ENCODE assay signal across 12 mouse cellular contexts in the genomic region with DNA sequence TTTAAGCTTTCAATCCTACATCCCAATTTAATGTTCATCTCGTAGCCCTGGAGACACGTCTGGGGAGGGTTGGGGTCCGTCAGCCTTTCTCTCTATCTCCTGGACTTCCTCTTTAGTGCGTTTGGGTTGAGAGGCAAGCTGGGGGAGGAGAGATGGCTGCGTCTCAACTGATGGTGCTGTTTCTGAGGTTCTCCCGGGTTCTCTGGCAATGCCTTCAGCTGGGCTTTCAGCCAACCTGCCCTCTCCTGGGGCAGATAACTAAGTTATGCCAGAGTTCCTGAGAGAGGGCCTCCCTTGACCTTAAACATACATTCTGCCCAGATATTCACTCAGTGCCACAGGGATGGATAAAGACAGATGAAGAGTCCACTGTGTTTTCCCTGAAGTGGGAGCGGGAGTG.
DNase-seq lines count a peak whose midpoint lies in the region; ATAC-seq and TF ChIP-seq lines count a peak whose summit lies in the region.
"Had no signal": no experiment of that assay in that cellular context is flagged by ENCODE, and none has a peak within 500 bp of the region (broad histone marks: within the 10 kb centered on the region; RNA-seq: fewer than 3 reads in every experiment).

No protein-coding gene starts in this region.

- peak in 1 of 2 experiments; percentile 27; a peak in 2 of 4 replicates for TF ChIP-seq EP300 in MEL (IDR thresholded peaks at IDR 0.05; ENCODE audit: low read depth in 1 of 2, low read length in 2 of 2)

- TF ChIP-seq POLR2A in MEL (IDR thresholded peaks at IDR 0.05; ENCODE audit: control insufficient read depth in 1 of 2, insufficient read depth in 1 of 2, low read depth in 1 of 2, low read length in 2 of 2, poor library complexity in 1 of 2), result no peak

- H3K27me3 ChIP-seq in MEL (ENCODE audit: control insufficient read depth in 1 of 2, insufficient read depth in 2 of 2, low read length in 2 of 2), result no peaks in the 10 kb centered on the region
- H3K27me3 ChIP-seq in heart, embryonic 12.5 days (replicated peaks), result peaks cover 55% of the 10 kb centered on the region
- H3K27me3 ChIP-seq in forebrain, embryonic 10.5 days (ENCODE audit: poor library complexity, severe bottlenecking), result peaks cover 61% of the 10 kb centered on the region

- H3K4me3 ChIP-seq in MEL (ENCODE audit: control insufficient read depth in 1 of 2, insufficient read depth in 1 of 2, low read depth in 2 of 2, low read length in 2 of 2), result no peak overlapping the region
- H3K4me3 ChIP-seq in heart, embryonic 12.5 days, result no peak overlapping the region
- no peak overlapping the region for H3K4me3 ChIP-seq in forebrain, embryonic 10.5 days
- H3K4me3 ChIP-seq: embryonic facial prominence, embryonic 12.5 days; hindbrain, embryonic 15.5 days; midbrain, embryonic 13.5 days had no signal

- H3K79me2 ChIP-seq in MEL (ENCODE audit: control insufficient read depth, insufficient read depth, low read length, poor library complexity), result no peaks in the 10 kb centered on the region

- H3K27ac ChIP-seq in MEL (ENCODE audit: control insufficient read depth, low read depth, low read length), result peak overlapping the region; percentile 33; the same call in 1 of the 2 replicates
- H3K27ac ChIP-seq in heart, embryonic 12.5 days (ENCODE audit: poor library complexity, severe bottlenecking), result no peak overlapping the region
- no peak overlapping the region for H3K27ac ChIP-seq in forebrain, embryonic 10.5 days
- H3K27ac ChIP-seq: embryonic facial prominence, embryonic 12.5 days; hindbrain, embryonic 15.5 days; liver, embryonic 14.5 days; midbrain, embryonic 13.5 days had no signal

- no peaks in the 10 kb centered on the region for H3K9me3 ChIP-seq in MEL (replicated peaks; ENCODE audit: insufficient read depth, low read length)
- H3K9me3 ChIP-seq in heart, embryonic 12.5 days (replicated peaks), result no peaks in the 10 kb centered on the region
- no peaks in the 10 kb centered on the region for H3K9me3 ChIP-seq in forebrain, embryonic 10.5 days
- H3K9me3 ChIP-seq: embryonic facial prominence, embryonic 12.5 days; hindbrain, embryonic 15.5 days; midbrain, embryonic 13.5 days had no signal

- peak; percentile 57 to 61 for DNase-seq in cerebellum, postnatal 14 days
- no peak for DNase-seq in cerebellum, adult 11-12 months
- DNase-seq in MEL (ENCODE audit: low read depth, low spot score), result peak; percentile 67
- DNase-seq in forebrain, embryonic 10.5 days (ENCODE audit: extremely low spot score, low spot score), result no peak
- no peak for DNase-seq in frontal cortex, postnatal 25 days (ENCODE audit: low spot score in 2 of 2)
- no peak for DNase-seq in neural tube, embryonic 10.5 days (ENCODE audit: extremely low spot score, low spot score)

- H3K4me1 ChIP-seq in MEL (ENCODE audit: control insufficient read depth in 1 of 2, insufficient read depth in 2 of 2, low read length in 2 of 2), result peaks cover 3 to 17% of the 10 kb centered on the region in 2 experiments
- peaks cover 16% of the 10 kb centered on the region for H3K4me1 ChIP-seq in heart, embryonic 12.5 days (replicated peaks)
- H3K4me1 ChIP-seq in forebrain, embryonic 10.5 days, result no peaks in the 10 kb centered on the region

- no peak overlapping the region for H3K9ac ChIP-seq in MEL (ENCODE audit: control insufficient read depth, low read depth, low read length, poor library complexity, severe bottlenecking)
- H3K9ac ChIP-seq in heart, embryonic 12.5 days, result no peak overlapping the region
- H3K9ac ChIP-seq: embryonic facial prominence, embryonic 12.5 days; hindbrain, embryonic 15.5 days; liver, embryonic 14.5 days; midbrain, embryonic 13.5 days had no signal

- H3K36me3 ChIP-seq in MEL (ENCODE audit: control insufficient read depth in 1 of 2, insufficient read depth in 2 of 2, low read length in 2 of 2), result peaks cover 0 to 9% of the 10 kb centered on the region in 2 experiments; a peak in 2 of 4 replicates
- no peaks in the 10 kb centered on the region for H3K36me3 ChIP-seq in heart, embryonic 12.5 days
- no peaks in the 10 kb centered on the region for H3K36me3 ChIP-seq in forebrain, embryonic 10.5 days (replicated peaks)
- H3K36me3 ChIP-seq: embryonic facial prominence, embryonic 12.5 days; hindbrain, embryonic 15.5 days; midbrain, embryonic 13.5 days had no signal

- WGBS in heart, embryonic 12.5 days, result 20% methylated on average over 7 of the region's 7 CpGs
- WGBS in forebrain, embryonic 10.5 days, result 83% methylated on average over 7 of the region's 7 CpGs

- no peak for TF ChIP-seq CTCF in MEL (IDR thresholded peaks at IDR 0.05 in 2 of 3, conservative IDR thresholded peaks at IDR 0.05 in 1 of 3; ENCODE audit: control insufficient read depth in 1 of 3, insufficient read depth in 1 of 3, low read depth in 2 of 3, low read length in 3 of 3, poor library complexity in 1 of 3, severe bottlenecking in 1 of 3)

- TF ChIP-seq RAD21 in MEL (IDR thresholded peaks at IDR 0.05; ENCODE audit: low read depth, low read length), result no peak

- no peak overlapping the region for H3K4me2 ChIP-seq in heart, embryonic 12.5 days
- H3K4me2 ChIP-seq: embryonic facial prominence, embryonic 12.5 days; hindbrain, embryonic 15.5 days; midbrain, embryonic 13.5 days had no signal

- ATAC-seq in heart, embryonic 12.5 days (ENCODE audit: insufficient number of reproducible peaks, low FRiP score), result 0 out of 2 replicates have a peak, but pooled peaks have one; percentile 27
- ATAC-seq in megakaryocyte progenitor cell, adult 5-6 weeks (replicated peaks; ENCODE audit: poor library complexity), result peak; percentile 61
- ATAC-seq: midbrain, embryonic 13.5 days had no signal

TF ChIP-seq in MEL, 35 proteins besides CTCF, POLR2A, EP300 and RAD21:
- TF ChIP-seq NELFE (IDR thresholded peaks at IDR 0.05; ENCODE audit: low read depth, low read length) (no peak), HCFC1 (IDR thresholded peaks at IDR 0.05; ENCODE audit: low read depth, low read length) (no peak), ZNF384 (IDR thresholded peaks at IDR 0.05; ENCODE audit: low read depth, low read length) (no peak), MAZ (IDR thresholded peaks at IDR 0.05; ENCODE audit: low read depth, low read length) (no peak), POLR2AphosphoS5 (IDR thresholded peaks at IDR 0.05; ENCODE audit: borderline replicate concordance, low read depth, low read length) (no peak), MYC (IDR thresholded peaks at IDR 0.05; ENCODE audit: low read depth, low read length) (no peak), GABPA (IDR thresholded peaks at IDR 0.05; ENCODE audit: low read depth, low read length) (no peak), MAX (IDR thresholded peaks at IDR 0.05; ENCODE audit: low read length) (no peak)

Comparison
In these comparisons a context has a peak if more than half of its experiments do, and no peak if none do; other contexts are left out.
1. DNase-seq: peak in cerebellum, postnatal 14 days (2 of 2) and MEL (single experiment); none in cerebellum, adult 11-12 months (single experiment), forebrain, embryonic 10.5 days (single experiment), frontal cortex, postnatal 25 days (0 of 2) and neural tube, embryonic 10.5 days (single experiment).